Mouse (Mus musculus) cerebellum, adult 9-11 months (tissue): ENCODE results near the gene Rnf150.

ENCODE experiments used
- DNase-seq: peaks from one replicate; pipeline ENCODE4 v3.0.0; 2022

Rnf150 gene

DNA sequence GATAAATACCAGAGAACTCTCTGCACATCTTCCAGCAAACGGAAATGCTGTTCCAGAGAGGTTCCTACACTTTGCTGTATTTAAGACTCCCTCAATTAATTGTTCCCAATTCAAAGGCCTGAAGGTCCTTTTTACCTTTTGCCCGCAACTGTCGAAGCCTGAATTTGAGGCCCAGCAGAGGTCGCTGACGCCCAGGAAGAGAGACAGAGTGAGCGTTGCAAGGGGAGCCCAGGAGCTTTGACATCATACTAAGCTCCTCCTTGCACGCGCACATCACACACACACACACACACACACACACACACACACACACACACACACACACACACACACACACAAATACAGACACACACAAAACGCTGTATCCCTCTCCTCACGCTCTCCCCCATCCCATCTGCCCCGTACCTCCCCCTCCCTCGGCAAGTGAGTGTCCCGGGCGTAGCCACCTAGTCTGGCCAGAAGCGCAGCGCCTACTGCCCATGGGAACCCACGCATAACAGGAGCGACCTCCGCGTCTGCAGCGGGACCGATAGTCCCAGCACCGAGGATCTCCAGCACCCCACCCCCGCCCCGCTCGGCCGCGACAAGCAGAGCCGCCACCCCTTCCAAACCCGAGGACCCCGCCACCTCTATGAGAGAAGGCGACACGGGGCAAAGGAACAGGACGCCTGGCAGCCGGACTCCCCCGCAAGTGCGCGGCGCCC, at the start of gene Rnf150:
TSS of gene Rnf150 (plus strand) at position 316 of the 704 bp plus-strand sequence.
- DNase-seq, result peak; percentile 89

DNA sequence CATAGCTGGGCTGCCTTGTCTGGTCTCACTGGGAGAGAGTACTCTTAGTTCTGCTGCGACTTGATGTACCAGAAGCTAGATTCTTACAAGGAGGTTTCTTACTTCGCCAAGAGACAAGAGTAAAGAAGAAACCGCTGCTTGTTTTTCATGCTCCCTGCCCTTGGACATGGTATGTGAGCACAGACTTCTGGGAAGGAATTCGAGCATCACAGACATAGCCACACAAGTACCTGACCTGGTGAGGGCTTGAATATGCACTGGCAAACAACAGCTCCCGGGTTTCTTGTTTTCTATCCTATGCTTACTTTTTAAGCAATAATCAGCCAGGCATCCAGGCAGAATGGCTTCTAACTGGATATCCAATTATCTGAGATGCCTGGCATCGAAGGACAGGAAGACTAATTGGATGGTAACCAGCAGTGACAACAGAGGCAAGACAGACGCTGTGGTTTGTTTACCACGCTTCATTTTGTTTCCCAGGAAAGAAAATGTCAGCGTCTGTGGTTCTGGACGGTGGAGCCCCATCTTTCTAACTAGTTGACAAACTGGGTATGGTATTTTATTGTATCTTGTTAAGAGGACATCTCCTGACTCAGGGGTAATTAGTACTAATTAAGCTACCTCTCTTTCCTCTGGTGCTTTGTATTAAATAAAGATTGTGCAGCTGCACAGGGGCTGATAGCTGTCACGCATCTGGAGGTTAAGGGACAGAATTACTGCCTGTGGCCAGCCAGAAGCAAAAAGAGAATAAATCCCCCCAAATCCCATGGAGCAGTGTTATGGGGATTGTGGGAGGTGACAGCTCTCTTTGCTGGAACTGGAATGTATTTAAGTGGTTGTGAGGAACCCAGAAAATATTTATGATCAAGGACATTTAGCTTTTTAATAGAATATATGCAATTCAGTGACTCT, 36.8 kb upstream of the Rnf150 start:
- no peak for DNase-seq

DNA sequence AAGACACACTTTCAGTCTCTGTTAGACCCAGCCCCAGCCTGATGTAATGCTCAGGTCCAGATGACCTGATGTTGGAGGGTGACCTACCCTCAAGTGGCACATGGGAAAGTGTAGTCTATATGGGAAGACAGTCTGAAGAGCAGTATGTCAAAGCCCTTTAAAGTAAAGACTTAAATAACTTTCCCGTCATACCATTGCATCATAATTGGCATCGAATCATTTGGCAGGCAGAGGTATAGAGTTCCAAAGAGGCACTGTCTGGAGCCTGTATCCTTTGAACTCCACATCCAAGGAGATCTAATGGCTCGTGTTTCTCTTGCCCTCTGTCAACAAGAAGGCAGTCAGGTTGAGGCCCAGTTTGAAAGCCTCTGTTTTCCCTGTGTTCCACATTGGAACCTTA, 22.7 kb upstream of the Rnf150 start:
- no peak for DNase-seq

DNA sequence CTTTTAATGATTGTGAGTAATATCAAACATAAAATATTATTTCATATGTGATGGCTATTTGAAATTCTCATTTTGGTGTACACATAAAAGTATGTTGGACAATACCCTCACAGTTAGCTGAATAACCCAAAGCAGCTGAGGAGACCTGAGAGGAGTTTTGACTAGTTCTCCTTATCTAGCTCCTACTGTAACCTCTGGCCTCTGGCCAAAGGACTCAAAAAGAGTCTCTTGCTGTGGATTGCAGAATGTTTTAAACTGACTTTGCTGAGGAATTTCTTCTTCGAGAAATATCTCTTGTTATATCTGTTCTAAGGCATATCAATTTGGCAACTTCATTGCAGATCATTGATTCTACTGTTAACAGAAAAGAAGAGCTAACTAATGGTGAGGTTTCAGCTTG, 22.2 kb upstream of the Rnf150 start:
- no peak for DNase-seq

DNA sequence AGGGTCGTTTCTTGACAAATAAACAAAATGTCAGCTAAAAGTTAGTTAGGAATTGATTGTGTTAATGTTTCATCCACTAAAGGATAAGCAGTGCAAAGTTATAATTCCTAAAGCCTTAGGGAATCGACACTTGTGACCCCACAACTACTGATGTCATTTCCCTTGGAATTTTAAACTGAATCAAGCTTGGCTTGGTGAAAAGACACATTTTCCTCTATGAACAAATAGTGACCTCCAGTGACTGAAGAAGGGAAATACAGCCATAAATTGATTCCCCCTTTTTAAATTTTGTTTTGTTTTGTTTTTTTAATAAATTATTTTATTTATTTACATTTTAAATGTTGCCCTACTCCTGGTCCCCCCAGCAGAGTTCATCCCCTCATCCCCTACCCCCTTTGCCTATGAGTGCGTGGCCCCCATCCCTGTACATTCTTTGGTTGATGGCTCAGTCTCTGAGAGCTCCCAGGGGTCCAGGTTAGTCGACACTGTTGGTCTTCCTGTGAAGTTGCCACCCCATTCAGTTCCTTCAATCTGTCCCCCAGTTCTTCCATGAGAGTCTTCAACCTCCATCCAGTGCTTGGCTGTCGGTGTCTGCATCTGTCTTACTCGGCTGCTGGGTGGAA, 21.5 kb upstream of the Rnf150 start:
- DNase-seq, result no peak

DNA sequence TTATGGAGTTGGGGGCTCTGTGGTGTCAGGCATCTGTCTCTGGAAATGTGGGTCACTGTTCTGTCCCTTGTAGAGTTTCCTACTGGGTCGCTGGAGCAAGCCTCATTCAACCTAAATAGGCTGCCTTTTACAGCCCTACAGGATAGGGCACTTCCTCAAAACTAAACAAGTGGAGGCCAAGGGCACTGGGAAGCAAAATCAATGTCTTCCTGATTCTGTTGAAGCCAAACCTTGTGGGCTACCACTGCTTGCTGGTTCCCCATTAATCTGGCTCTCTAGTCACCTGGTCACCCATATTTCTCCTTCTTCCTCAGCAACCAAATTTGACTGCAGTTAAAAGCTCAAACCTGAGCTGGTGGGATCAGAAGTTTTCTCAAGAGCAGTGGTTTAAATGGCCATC, 19.5 kb upstream of the Rnf150 start:
- DNase-seq, result no peak

DNA sequence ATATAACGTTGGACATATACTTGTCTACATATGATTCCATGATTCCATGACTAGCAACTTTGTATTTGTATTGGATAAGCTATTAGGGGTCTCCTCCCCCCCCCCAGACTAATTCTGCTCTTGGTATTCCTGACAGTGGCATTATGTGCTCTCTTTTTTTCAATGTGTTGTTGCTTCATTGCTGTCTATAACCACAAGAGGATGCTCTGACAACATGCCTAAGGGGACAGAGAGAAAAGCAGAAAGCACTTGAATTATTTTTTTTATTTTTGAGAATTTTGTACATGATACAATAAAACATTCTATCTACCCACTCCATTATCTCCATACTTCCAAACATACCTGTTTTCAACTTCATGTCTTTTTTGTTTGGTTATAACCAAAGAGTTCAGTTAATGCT, 18.7 kb upstream of the Rnf150 start:
- DNase-seq, result no peak

DNA sequence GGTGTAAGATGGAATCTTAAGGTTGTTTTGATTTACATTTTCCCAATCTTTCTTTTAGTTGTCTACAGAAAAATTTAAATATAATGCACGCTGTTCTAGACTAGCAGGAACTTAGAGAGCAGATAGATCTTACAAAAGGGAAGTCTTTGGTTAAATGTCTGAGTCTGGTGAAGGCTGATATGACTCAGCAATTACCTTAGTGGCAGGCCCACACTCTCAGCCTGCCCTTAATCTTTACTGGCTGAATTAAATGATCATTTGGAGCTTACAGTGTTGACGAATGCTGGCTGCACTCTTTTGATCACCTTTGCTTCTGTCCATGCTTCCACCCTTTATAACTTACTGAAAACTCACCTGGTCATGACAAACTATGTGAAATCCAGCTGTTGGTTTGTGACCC, 17.1 kb upstream of the Rnf150 start:
- DNase-seq, result no peak

DNA sequence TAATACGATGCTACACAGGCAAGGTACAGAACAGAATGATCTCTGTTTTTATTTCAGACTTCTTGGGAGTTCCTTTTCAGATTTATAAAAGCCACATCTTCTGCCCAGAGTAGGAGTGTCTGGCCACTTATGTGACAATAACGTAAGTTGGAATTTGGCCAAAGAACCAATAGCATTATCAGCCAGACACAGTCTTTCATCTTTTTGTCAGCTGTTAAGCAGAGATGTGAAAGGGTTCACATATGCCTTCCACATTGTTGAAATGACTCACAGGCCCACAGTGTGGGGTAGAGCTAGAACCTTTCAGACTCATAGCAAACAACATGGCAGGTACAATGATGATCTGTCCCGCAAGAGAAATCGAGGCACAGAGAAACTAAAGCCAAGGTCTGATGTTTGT, 16.4 kb upstream of the Rnf150 start:
- DNase-seq, result no peak

DNA sequence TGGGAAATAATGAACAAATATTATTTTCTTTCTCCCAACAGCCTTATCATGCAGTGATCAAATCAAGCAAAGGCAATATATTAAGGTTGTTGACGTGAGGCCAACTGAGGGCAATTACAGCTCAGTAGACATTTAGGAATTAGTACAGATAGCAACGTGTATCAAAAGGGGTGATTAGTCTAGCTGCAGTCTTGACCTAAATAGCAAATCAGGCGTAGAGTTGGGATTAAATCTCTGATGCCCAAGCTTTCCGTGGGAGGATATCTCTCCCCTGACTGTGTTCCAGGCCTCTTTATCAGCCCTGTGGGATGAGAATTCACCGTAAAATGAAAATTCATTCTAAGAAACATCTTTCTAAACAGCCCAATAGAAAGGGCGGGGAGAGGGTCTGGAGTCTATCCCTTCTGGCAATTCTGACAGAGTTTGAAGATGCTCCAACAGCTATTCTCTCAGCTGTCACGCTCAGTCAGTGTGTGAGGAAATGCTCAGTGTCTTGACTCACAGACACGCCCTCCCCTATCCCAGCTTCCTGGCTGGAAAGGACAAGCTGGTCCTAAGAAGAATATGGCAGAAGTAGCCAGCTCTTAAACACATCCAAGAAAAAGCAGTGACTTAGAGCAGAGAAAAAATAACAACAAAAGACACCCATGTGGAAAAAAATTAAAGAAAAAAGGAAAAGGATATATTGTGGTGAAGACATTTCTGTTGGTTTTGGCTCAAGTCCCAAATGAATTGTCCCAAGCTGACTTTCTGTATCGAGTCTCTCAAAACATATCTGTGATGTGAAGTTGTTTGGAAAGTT, 4.4 kb upstream of the Rnf150 start:
- no peak for DNase-seq

DNA sequence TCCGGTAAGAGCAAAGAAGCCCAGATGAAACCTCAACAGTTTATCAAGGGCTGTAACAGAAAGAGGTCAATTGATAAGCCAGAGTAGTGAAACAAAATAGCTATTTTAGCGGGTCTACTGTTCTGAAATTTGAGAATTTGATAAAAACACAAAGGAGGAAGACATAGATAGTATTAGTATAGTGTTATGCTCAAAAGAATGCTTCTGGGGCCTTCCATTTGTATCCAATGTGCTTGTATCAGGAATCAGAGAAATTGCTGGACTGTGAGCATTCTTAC, 3.9 kb upstream of the Rnf150 start:
- DNase-seq, result no peak

DNA sequence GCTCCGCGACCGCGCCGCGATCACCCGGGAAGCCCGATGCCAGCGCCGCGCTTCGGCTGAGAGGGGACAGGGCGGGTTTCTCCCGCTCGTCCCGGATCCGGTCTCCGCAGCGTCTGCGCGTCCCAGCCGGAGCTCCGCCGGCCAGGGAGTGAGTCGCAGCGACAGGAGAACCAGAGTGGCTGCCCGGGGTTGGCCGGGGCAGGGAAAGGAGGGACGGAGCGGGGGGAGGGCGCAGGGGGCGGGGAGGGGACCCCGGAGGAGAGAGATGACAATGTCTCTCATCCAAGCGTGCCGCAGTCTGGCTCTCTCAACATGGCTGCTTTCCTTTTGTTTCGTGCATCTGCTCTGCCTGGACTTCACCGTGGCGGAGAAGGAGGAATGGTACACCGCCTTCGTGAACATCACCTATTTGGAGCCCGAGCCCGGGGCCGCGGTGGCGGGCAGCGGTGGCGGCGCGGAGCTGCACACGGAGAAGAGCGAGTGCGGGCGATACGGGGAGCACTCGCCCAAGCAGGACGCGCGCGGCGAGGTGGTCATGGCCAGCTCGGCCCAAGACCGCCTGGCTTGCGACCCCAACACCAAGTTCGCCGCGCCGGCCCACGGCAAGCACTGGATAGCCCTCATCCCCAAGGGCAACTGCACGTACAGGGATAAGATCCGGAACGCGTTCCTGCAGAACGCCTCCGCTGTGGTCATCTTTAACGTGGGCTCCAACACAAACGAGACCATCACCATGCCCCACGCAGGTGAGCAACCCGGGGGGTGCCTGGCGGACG, 777 bp downstream of the Rnf150 start:
- peak; percentile 73 for DNase-seq

DNA sequence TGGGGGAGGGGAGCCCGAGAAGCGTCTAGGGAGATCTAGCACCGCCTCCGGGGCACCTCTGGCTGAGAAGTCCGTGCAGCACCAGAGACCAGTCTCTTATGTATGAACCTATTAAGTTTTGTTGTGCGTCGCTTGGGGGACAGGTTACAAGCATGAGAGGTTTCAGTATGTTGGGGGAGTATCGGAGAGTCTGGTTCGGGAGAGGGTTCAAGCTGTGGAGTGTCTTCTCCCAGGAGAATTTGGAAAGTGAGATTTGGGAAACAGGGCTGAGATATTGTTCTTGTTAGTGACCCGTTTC, 1.3 kb downstream of the Rnf150 start:
- no peak for DNase-seq

DNA sequence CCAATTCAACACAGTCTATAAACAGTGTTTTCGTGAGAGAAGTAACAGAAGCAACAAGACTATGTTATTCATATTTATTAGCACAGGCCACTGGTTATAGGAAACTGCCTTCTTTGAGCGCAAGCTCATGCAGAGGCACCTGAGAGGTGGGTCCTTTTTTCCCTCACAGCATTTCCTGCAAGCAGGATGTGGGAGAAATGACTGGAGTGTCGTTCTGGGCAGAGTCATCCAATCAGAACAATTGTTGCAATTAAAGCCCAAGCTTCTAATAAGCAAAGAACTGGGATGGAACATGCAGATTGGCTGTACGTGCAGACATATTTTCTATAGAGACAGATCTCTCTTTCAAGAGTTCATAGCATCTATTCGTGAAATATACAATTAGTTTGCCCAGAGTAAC, 2.1 kb downstream of the Rnf150 start:
- DNase-seq, result peak; percentile 41

DNA sequence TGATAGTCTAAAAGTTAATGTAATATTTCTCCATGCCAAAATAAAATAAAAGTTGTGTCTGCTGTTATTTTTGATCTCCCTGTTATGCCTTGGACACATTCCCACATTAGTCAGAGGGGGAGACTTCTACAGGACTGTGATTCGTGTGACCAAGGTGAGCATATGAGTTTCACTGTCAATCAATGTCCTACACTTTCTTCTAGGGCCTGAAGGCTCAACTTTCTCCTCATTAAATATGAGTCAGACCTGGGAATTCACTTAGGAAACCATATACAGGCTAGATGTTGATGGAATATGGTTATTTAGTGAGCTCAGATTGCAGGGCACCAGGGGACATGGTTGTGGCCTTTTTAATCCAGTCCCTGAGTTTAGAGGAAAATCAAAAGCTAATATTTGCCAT, 3.1 kb downstream of the Rnf150 start:
- no peak for DNase-seq

DNA sequence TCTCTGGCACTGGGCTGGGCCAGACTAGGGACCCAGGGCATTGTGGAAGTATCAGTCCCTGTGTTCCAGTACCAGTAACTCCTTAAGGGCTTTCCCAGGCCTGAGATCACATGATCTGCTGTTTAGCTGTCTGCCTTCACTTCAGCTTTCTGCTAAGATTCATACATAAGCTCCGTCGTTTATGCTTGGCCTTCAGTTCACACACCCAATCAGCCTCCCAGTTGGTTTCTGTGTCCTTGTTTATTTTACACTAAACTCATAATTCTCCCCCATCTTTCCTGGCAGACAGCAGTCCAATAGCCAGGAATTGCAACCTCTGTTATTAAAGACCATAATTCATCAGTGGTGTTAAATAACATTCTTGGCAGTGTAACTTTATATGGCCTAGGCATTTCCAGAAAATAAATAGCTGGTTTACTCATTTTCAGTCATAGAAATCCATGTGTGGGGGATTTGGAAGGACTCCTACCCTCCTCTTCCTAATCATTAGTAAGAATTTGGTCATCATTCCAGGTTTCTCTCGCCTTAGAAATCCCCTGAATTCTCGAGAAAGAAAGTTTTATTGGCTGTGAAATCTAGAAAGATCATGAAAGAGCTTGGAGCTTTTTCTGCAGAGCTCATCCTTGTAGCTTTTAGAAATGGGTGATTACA, 7.8 kb downstream of the Rnf150 start:
- no peak for DNase-seq

DNA sequence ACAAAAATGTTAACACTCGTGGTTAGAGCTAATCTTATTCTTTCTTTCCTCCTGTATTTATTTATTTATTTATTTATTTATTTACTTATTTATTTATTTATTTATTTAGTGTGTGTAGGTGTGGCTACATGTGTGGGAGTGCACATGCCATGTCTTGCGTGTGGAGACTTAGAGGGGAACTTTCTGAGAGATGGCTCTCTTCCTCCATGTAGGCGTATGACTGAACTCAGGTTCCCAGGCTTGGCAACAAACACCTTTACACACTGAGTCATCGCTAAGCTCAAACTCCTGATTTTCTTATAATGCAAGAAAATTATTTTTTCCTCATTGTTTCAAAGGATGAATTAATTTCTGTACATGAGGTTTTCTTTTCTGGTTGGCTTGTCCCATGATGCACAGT, 8.8 kb downstream of the Rnf150 start:
- no peak for DNase-seq

DNA sequence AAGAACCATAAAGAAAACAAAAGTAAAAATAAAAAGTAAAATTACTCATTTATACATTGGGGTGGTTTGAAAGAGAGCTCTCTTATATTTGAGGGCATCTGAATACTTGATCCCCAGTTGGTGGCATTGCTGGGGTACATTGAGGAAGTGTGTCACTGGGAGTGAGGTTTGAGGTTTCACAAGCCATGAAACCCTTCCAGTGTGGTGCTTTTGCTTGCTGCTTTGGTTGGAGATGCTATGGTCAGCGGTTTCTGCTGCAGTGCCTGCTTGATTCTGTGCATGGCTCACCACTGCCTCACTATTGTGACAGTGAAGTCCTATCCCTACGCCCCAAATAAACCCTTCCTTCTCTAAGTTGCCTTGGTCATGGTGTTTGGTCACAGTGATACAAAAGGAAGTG, 10.9 kb downstream of the Rnf150 start:
- DNase-seq, result no peak

DNA sequence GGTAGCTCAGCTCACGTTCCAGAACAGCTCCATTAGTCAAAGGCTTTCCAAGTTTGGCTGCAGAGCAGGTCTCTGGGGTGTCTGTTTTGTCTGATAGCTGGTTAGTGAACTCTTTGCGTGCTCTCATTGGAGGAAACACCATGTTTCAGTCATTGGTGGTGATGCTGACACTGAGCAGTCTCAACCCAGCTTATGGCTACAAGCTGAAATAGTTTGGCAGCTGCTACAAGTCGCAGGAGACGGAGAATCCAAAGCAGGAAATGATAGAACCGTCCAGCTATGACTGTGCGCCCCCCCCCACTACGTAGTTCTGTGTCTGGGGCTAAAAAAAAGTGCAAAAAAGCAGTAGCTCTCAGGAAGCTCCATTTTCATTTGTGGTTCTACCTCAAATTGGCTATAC, 12.0 kb downstream of the Rnf150 start:
- DNase-seq, result no peak

DNA sequence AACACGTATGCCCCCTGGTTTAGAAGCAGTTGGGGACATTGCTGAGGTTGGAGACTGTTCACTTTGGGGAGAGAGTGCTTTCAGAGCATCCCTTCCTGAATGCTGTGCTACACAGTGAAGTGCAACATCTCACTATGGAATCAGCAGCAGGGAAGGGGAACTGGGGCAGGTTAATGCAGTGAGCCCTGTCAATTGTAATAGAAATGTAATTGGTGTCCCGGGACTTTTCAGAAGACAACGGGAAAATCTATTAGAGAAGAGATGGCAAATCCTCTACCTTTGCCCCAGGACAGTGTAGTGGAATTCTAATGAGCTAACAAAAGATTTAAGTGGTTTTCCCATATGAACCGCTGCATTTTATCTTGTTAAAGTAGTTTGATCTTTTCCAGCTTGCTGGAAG, 21.3 kb downstream of the Rnf150 start:
- DNase-seq, result no peak

DNA sequence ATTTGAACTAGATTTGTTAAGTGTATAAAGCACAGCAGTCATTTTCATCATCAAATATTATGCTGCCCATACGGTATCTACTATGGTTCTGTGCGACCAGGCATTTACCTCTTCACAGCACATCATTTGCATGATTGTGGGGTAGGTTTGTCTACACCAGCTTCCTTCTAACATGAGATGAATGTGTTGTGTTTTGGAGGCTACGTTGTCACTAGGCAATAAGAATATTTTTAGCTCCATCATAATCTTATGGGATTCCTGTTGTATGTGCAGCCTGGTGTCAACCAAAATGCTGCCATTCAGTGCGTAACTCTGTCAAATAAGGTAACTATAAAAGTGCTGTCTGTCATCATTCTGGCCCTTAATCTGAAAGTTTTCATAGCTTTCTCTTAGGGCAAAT, 24.1 kb downstream of the Rnf150 start:
- DNase-seq, result no peak

DNA sequence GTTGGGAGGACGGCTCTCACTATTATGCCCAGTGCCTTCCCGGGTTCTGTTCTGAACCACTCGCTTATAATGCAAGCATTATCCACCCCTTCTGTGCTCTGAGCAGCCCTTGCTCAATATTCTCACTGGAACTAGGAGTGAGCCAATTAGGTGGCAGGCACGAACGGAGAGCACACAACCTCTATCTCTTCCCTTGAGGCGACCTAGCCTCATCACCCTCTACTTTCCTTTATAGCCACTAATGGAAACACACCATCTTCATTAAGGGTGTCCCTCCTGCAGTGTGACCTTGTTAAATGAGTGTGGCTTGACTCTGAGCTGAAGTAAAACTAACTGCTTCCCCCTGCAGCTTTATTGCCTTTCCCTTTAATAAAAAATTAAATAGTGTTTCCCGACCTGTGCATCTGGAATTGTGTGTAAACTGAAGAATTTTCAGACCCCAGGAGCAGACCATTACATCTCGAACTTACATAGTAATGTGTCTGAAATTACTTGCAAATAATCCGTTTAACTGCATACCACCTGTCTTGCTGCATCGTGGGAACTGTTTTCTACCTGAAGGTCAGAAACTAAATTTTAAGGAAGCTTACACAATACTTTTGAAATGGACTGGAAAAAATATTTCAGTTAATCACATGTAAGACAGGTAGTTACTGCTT, 26.0 kb downstream of the Rnf150 start:
- DNase-seq, result no peak
